Mouse (Mus musculus): ENCODE measurements around the gene Numa1. TPM values are rescaled to one million over a fixed set of nuclear protein-coding genes. Genes with fewer than 3 reads are reported as not detected.
"Not testable (repeated sequence)": the region's sequence is repeated elsewhere in the genome, so short reads cannot be mapped to it uniquely, and the experiment has no call there.

The Numa1 gene
- polyA plus RNA-seq, 1 experiment from 2014 or later, result 41.7 TPM

GRCm38 (mm10) chr7:102016936-102017335 is 83.0 kb downstream of the Numa1 start:
- no peak overlapping the region for H3K27ac ChIP-seq (replicated peaks)

GRCm38 (mm10) chr7:102017452-102017851 is 83.5 kb downstream of the Numa1 start:
- Histone ChIP-seq H3K4me2 (peak overlapping the region; percentile 11; the same call in 1 of the 2 replicates), H3K4me3 (no peak overlapping the region), H3K4me1 (peaks cover 18% of the 10 kb centered on the region; the same call in 1 of the 2 replicates), H3K9me3 (no peaks in the 10 kb centered on the region), H3K27ac (replicated peaks) (peak overlapping the region; percentile 63; the same call in 1 of the 2 replicates), H3K27me3 (replicated peaks) (no peaks in the 10 kb centered on the region), H3K36me3 (peaks cover 100% of the 10 kb centered on the region), H3K9ac (0 out of 2 replicates have a peak overlapping the region, but pooled peaks have one; percentile 19)
- WGBS, result 75% methylated on average over 5 of the region's 5 CpGs
- no peak for ATAC-seq (ENCODE audit: extremely low read depth, insufficient number of reproducible peaks, low FRiP score, low TSS enrichment)

More at GRCm38 (mm10) chr7:102016936-102017335, 83.0 kb downstream of the Numa1 start:
- no peak for ATAC-seq (ENCODE audit: extremely low read depth, insufficient number of reproducible peaks, low FRiP score, low TSS enrichment)
- Histone ChIP-seq H3K4me1 (peaks cover 18% of the 10 kb centered on the region; the same call in 1 of the 2 replicates), H3K9me3 (no peaks in the 10 kb centered on the region), H3K36me3 (peaks cover 100% of the 10 kb centered on the region), H3K27me3 (replicated peaks) (no peaks in the 10 kb centered on the region), H3K4me2 (no peak overlapping the region), H3K4me3 (no peak overlapping the region), H3K9ac (0 out of 2 replicates have a peak overlapping the region, but pooled peaks have one; percentile 19)
- 78% methylated on average over 4 of the region's 4 CpGs for WGBS

DNA sequence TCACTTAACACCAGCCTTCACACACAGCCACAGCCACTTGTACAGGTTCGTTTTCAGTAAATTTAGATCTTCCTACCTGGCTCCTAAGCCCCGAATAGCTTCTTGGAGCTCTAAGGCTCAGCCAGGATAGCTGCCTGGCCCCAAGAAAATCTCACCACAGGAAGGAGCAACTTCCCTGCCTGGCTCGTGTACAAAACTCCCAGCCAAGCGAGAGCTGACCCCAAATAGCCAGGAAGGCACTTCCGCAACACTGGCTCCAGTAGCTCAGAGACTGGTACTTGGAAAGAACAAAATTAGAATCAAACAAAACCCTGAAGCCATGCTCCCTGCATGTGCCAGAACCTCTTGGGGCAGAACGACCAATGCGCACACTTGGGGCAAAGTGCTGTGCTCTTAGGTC is 84.1 kb downstream of the Numa1 start:
- no peak overlapping the region for H3K9ac ChIP-seq

DNA sequence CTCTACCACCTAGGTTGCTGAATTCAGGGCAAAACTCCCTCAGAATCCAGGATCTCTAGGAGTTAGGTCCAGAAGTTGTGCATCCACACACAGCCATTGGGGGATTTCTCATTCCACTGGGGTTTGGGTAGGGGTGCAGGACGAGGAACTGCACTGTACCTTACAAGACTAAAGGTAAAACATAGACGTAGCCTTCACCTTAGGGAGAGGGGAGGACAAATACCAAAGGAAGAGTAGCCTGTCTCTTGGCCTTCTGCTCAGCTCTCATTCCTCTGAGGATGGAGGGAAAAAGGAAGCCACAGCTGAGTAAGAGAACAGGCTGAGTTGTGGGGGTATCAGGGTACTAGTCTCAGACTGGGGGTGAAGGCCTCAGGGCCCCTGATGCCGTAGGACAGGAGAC is 84.7 kb downstream of the Numa1 start, which contains the start of gene Il18bp:
Gene Il18bp, minus strand, starts transcription at position 101 of the 400 bp plus-strand sequence.
- peak within 1 kb of the TSS; percentile 63 for H3K27ac ChIP-seq (replicated peaks)
- H3K4me3 ChIP-seq, result no peak within 1 kb of the TSS
- no peak for ATAC-seq (ENCODE audit: extremely low read depth, insufficient number of reproducible peaks, low FRiP score, low TSS enrichment)
- H3K36me3 ChIP-seq, result peaks cover 100% of the 10 kb centered on the region
- 0 out of 2 replicates have a peak within 1 kb of the TSS, but pooled peaks have one; percentile 19 for H3K9ac ChIP-seq
- WGBS, result 87% methylated on average over 3 of the region's 3 CpGs
- H3K27me3 ChIP-seq (replicated peaks), result no peaks in the 10 kb centered on the region
- peaks cover 18% of the 10 kb centered on the region; the same call in 1 of the 2 replicates for H3K4me1 ChIP-seq
- H3K9me3 ChIP-seq, result no peaks in the 10 kb centered on the region
- H3K4me2 ChIP-seq, result peak within 1 kb of the TSS; percentile 11; the same call in 1 of the 2 replicates

More for the DNA sequence above, 84.1 kb downstream of the Numa1 start:
- Histone ChIP-seq H3K9me3 (no peaks in the 10 kb centered on the region), H3K4me2 (no peak overlapping the region), H3K4me1 (peaks cover 18% of the 10 kb centered on the region; the same call in 1 of the 2 replicates), H3K27me3 (replicated peaks) (no peaks in the 10 kb centered on the region), H3K4me3 (no peak overlapping the region), H3K27ac (replicated peaks) (peak overlapping the region; percentile 63), H3K36me3 (peaks cover 100% of the 10 kb centered on the region)
- WGBS, result 64% methylated on average over 7 of the region's 7 CpGs
- no peak for ATAC-seq (ENCODE audit: extremely low read depth, insufficient number of reproducible peaks, low FRiP score, low TSS enrichment)

DNA sequence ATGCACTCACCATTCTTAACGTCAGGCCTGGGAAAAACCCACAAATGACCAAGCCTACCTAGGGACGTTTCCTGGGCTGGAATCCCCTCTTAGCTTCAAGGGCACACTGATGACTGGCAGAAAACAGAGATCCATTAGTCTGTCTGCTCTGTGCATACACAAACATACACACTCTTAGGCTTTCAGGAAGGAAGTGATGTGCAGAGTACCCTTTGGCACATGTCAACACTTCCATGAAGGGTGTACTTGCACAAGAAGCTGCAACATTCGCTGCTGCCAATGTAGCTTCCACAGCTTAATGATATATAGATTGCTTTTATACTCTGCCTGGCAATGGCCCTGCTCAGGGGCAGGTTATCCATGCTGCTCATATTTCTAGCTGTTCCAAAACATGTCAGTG is 85.5 kb downstream of the Numa1 start:
- Histone ChIP-seq H3K4me2 (no peak overlapping the region), H3K9me3 (no peaks in the 10 kb centered on the region), H3K36me3 (peaks cover 98% of the 10 kb centered on the region), H3K4me1 (peaks cover 18% of the 10 kb centered on the region; the same call in 1 of the 2 replicates), H3K27me3 (replicated peaks) (no peaks in the 10 kb centered on the region), H3K9ac (no peak overlapping the region), H3K4me3 (no peak overlapping the region), H3K27ac (replicated peaks) (no peak overlapping the region)
- WGBS, result 56% methylated on average over 3 of the region's 3 CpGs
- ATAC-seq (ENCODE audit: extremely low read depth, insufficient number of reproducible peaks, low FRiP score, low TSS enrichment), result no peak

GRCm38 (mm10) chr7:102020934-102021333 is 87.0 kb downstream of the Numa1 start:
- Histone ChIP-seq H3K4me1 (peaks cover 18% of the 10 kb centered on the region; the same call in 1 of the 2 replicates), H3K36me3 (peaks cover 98% of the 10 kb centered on the region)
- not testable (repeated sequence) for H3K27ac ChIP-seq (replicated peaks); H3K4me3 ChIP-seq; ATAC-seq (ENCODE audit: extremely low read depth, insufficient number of reproducible peaks, low FRiP score, low TSS enrichment); H3K9me3 ChIP-seq; H3K9ac ChIP-seq; H3K4me2 ChIP-seq; H3K27me3 ChIP-seq (replicated peaks)
- WGBS, result 91% methylated on average over 2 of the region's 2 CpGs

GRCm38 (mm10) chr7:102023821-102024220 is 89.9 kb downstream of the Numa1 start:
- Histone ChIP-seq H3K4me3 (no peak overlapping the region), H3K27me3 (replicated peaks) (no peaks in the 10 kb centered on the region), H3K27ac (replicated peaks) (no peak overlapping the region), H3K36me3 (peaks cover 94% of the 10 kb centered on the region), H3K4me2 (no peak overlapping the region), H3K9me3 (no peaks in the 10 kb centered on the region), H3K4me1 (no peaks in the 10 kb centered on the region), H3K9ac (no peak overlapping the region)
- 87% methylated on average over 9 of the region's 9 CpGs for WGBS
- ATAC-seq (ENCODE audit: extremely low read depth, insufficient number of reproducible peaks, low FRiP score, low TSS enrichment), result no peak

DNA sequence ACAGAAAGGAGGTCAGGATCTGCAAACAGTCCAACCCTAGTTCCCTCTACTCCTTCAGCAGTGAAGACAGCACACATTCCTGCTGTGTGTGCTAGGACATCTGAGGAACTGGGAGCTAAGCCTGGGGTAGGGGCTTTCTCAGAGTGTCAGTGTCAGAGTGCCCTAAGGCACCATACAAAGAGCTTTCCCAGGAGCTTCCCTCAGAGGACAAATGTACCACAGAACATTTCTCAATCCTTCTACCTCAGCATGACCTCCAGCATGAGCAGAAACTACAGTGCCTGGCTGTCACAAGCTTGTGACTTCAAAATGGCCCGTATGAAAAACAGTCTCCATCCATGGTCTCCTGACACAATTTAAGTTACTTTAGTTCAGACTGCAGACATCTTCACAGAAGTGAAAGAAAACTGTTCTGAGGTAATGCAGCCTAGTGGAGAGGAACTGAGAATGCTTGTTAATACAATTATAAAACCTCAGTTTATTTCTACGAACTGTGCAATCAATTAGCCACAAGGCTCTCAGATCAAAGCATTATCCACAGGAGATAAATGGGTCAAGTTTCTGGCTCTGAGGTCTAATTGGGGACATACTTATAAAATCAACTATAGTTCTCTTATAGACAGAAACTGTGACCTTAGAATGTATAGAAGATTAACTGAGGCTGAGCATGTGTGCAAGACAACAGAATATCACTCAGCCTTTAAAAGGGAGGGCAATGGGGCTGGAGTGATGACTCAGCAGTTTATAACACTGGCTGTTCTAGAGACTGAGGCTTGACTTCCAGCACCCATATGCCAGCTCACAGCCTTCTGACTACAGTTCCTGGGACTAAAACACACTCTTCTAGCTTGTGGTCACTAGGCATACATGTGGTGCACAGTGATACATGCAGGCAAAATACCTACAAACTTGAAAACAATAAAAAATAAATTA is 91.5 kb downstream of the Numa1 start:
- H3K27me3 ChIP-seq (replicated peaks), result no peaks in the 10 kb centered on the region
- no peak overlapping the region for H3K4me2 ChIP-seq
- H3K36me3 ChIP-seq, result peaks cover 88% of the 10 kb centered on the region
- no peaks in the 10 kb centered on the region for H3K9me3 ChIP-seq
- no peak overlapping the region for H3K9ac ChIP-seq
- no peak for ATAC-seq (ENCODE audit: extremely low read depth, insufficient number of reproducible peaks, low FRiP score, low TSS enrichment)
- WGBS, result 82% methylated on average over 2 of the region's 2 CpGs
- H3K27ac ChIP-seq (replicated peaks), result no peak overlapping the region
- H3K4me1 ChIP-seq, result no peaks in the 10 kb centered on the region
- no peak overlapping the region for H3K4me3 ChIP-seq

DNA sequence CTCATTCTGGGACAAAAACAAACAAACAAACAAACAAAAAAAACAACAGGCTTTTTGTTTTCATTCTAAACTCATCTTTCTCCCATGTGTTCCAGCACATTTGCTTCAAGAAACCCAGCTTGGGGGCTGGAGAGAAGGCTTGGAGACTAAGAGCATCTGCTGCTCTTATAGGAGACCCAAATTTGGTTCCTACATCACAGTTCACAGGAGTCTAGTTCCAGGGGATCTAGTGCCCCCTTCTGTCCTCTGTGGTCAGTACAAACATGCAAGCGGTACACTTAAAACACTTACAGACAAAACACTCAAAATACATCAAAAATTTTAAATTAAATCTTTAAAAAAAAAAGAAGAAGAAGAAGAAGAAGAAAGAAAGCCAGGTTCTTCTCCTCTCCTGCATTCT is 101.0 kb downstream of the Numa1 start:
- ATAC-seq (ENCODE audit: extremely low read depth, insufficient number of reproducible peaks, low FRiP score, low TSS enrichment), result no peak
- H3K27me3 ChIP-seq (replicated peaks), result no peaks in the 10 kb centered on the region
- 89% methylated on average over 1 of the region's 1 CpGs for WGBS
- no peaks in the 10 kb centered on the region for H3K9me3 ChIP-seq
- no peak overlapping the region for H3K9ac ChIP-seq
- no peak overlapping the region for H3K4me2 ChIP-seq
- H3K4me1 ChIP-seq, result no peaks in the 10 kb centered on the region
- peaks cover 95% of the 10 kb centered on the region for H3K36me3 ChIP-seq
- H3K4me3 ChIP-seq, result no peak overlapping the region
- no peak overlapping the region for H3K27ac ChIP-seq (replicated peaks)

- Histone ChIP-seq H3K4me1 (no peaks in the 10 kb centered on the region), H3K9ac (no peak overlapping the region)
These were observed 101.6 kb downstream of the Numa1 start for GRCm38 (mm10) chr7:102035534-102035933.

DNA sequence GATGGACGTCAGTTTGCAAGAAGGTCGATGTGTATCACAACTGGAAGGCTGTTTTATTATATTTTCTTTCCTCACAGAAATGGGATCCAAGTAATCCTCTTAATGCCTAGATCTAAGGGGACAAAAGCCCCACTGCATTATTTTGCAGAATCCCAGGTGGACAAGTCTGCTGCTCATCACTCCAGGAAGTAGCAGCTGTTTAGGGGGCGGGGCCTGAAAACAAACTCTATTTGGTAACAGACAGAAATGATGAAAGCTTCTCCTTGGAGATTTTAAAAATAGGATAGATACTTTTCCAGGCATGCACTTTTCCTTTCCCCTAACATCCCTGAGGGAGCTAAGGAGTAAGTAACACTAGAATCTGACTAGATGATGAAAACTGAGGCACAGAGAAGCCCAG is 103.4 kb downstream of the Numa1 start:
- Histone ChIP-seq H3K9ac (no peak overlapping the region), H3K4me1 (no peaks in the 10 kb centered on the region), H3K27ac (replicated peaks) (no peak overlapping the region), H3K4me3 (no peak overlapping the region), H3K4me2 (no peak overlapping the region), H3K27me3 (replicated peaks) (no peaks in the 10 kb centered on the region), H3K9me3 (no peaks in the 10 kb centered on the region), H3K36me3 (peaks cover 97% of the 10 kb centered on the region)
- WGBS, result 93% methylated on average over 3 of the region's 3 CpGs
- ATAC-seq (ENCODE audit: extremely low read depth, insufficient number of reproducible peaks, low FRiP score, low TSS enrichment), result no peak

More at GRCm38 (mm10) chr7:102035534-102035933, 101.6 kb downstream of the Numa1 start:
- 82% methylated on average over 2 of the region's 2 CpGs for WGBS
- H3K27me3 ChIP-seq (replicated peaks), result no peaks in the 10 kb centered on the region
- no peak overlapping the region for H3K4me3 ChIP-seq
- H3K27ac ChIP-seq (replicated peaks), result no peak overlapping the region
- no peaks in the 10 kb centered on the region for H3K9me3 ChIP-seq
- H3K36me3 ChIP-seq, result peaks cover 97% of the 10 kb centered on the region
- no peak overlapping the region for H3K4me2 ChIP-seq
- no peak for ATAC-seq (ENCODE audit: extremely low read depth, insufficient number of reproducible peaks, low FRiP score, low TSS enrichment)
